Mouse (Mus musculus) neutrophil, adult 5-6 weeks (primary cell): ENCODE data around the gene Gba2. TPM values are rescaled to one million over a fixed set of nuclear protein-coding genes. Genes with fewer than 3 reads are reported as not detected.

ENCODE experiments used
- total RNA-seq: library from RNA; stranded (forward); fragments of 200-1000 nt; gene quantifications from 2 replicates; pipeline ENCODE4 v1.2.3, GENCODE M21; 2017

The Gba2 gene
- total RNA-seq, 1 experiment from 2014 or later = 22.2 TPM

Other genes with a start within 250 kb of the Gba2 start
- gene Rusc2, start 196.9 kb downstream of the Gba2 start, total RNA-seq = 0.25 and 0.35 TPM in 2 replicates
- gene Fam166b, start 149.7 kb downstream of the Gba2 start, total RNA-seq = not detected in 2 replicates
- gene Tesk1, start 136.9 kb downstream of the Gba2 start, total RNA-seq = 32.1 and 33.5 TPM in 2 replicates
- gene Cd72, start 124.2 kb downstream of the Gba2 start, total RNA-seq = 293 and 313 TPM in 2 replicates
- 5.9 and 7.4 TPM in 2 replicates for gene Sit1, start 95.1 kb downstream of the Gba2 start, total RNA-seq
- 26.3 and 26.9 TPM in 2 replicates for gene Ccdc107, start 86.0 kb downstream of the Gba2 start, total RNA-seq
- gene Arhgef39, start 79.2 kb downstream of the Gba2 start, total RNA-seq = 1.5 and 2.6 TPM in 2 replicates
- gene Car9, start 71.9 kb downstream of the Gba2 start, total RNA-seq = not detected in 2 replicates
- gene Tpm2, start 55.1 kb downstream of the Gba2 start, total RNA-seq = 2.2 and 3.0 TPM in 2 replicates
- 91.4 and 142 TPM in 2 replicates for gene Creb3, start 16.5 kb downstream of the Gba2 start, total RNA-seq
- 386 and 458 TPM in 2 replicates for gene Tln1, start 16.2 kb downstream of the Gba2 start, total RNA-seq
- gene Rgp1, start 158 bp downstream of the Gba2 start, total RNA-seq = 21.0 and 23.2 TPM in 2 replicates
- gene Msmp, start 5.6 kb upstream of the Gba2 start, total RNA-seq = not detected in 2 replicates
- 0.35 and 0.37 TPM in 2 replicates for gene Npr2, start 53.1 kb upstream of the Gba2 start, total RNA-seq
- 0.23 and 0.86 TPM in 2 replicates for gene Spag8, start 74.7 kb upstream of the Gba2 start, total RNA-seq
- 5.1 and 21.5 TPM in 2 replicates for gene Hint2, start 77.6 kb upstream of the Gba2 start, total RNA-seq
- 0.47 and 0.49 TPM in 2 replicates for gene Tmem8b, start 90.1 kb upstream of the Gba2 start, total RNA-seq
- gene Fam221b, start 90.3 kb upstream of the Gba2 start, total RNA-seq = 0.61 and 0.93 TPM in 2 replicates
- gene Olfr70, start 121.9 kb upstream of the Gba2 start, total RNA-seq = not detected in 2 replicates
- gene Olfr71, start 131.4 kb upstream of the Gba2 start, total RNA-seq = not detected in 2 replicates
- gene Hrct1, start 148.3 kb upstream of the Gba2 start, total RNA-seq = not detected in 2 replicates
- not detected in 2 replicates for gene Spaar, start 151.2 kb upstream of the Gba2 start, total RNA-seq
- gene Olfr159, start 192.1 kb upstream of the Gba2 start, total RNA-seq = not detected in 2 replicates
- gene Olfr156, start 245.0 kb upstream of the Gba2 start, total RNA-seq = not detected in 2 replicates